Mouse (Mus musculus) midbrain, embryonic 12.5 days (tissue): Measurements from ENCODE around the gene Prg4. TPM values are rescaled to one million over a fixed set of nuclear protein-coding genes. Genes with fewer than 3 reads are reported as not detected.

Experiments
- ATAC-seq: fragments of 200-750 bp; cut with Nextera tagmentation; 2 replicates; pipeline ENCODE4 v1.8.0; 2017; ENCODE audit warnings: low read depth, moderate TSS enrichment, moderate library complexity; ENCODE audit not compliant: low FRiP score
- H3K27ac ChIP-seq: fragments of 300-500 bp; sonication (generic); replicated peaks from 2 replicates; pipeline ENCODE4 v1.5.1; 2016; ENCODE audit warnings: mild to moderate bottlenecking
- H3K27me3 ChIP-seq: fragments of 300-500 bp; sonication (generic); 2 replicates; pipeline ENCODE4 v1.6.1; 2016; ENCODE audit warnings: mild to moderate bottlenecking
- H3K36me3 ChIP-seq: fragments of 300-500 bp; sonication (generic); 2 replicates; pipeline ENCODE4 v1.6.1; 2016
- H3K4me1 ChIP-seq: fragments of 300-500 bp; sonication (generic); 2 replicates; pipeline ENCODE4 v1.6.1; 2016
- H3K4me2 ChIP-seq: fragments of 300-500 bp; sonication (generic); replicated peaks from 2 replicates; pipeline ENCODE4 v1.6.1; 2016; ENCODE audit warnings: mild to moderate bottlenecking, moderate library complexity
- H3K4me3 ChIP-seq: fragments of 300-500 bp; sonication (generic); 2 replicates; pipeline ENCODE4 v1.5.1; 2016; ENCODE audit warnings: mild to moderate bottlenecking
- H3K9ac ChIP-seq: fragments of 300-500 bp; sonication (generic); replicated peaks from 2 replicates; pipeline ENCODE4 v1.6.1; 2016; ENCODE audit warnings: mild to moderate bottlenecking, moderate library complexity
- H3K9me3 ChIP-seq: fragments of 300-500 bp; sonication (generic); 2 replicates; pipeline ENCODE4 v1.6.1; 2016; ENCODE audit warnings: mild to moderate bottlenecking
- WGBS: fragments of 180-500 bp; shearing (Covaris S2); methylation state at CpG from one replicate; pipeline ENCODE4 v1.1.7; 2016; 5-methylcytosine and 5-hydroxymethylcytosine counted together
- polyA plus RNA-seq: library from polyadenylated mRNA; unstranded; fragments of >200 nt; fragmentation: Nextera tagmentation; extraction: Ambion mirVana; gene quantifications from 2 replicates; pipeline ENCODE4 v1.2.1, GENCODE M21; 2016

Prg4 gene
- 0.45 and 0.69 TPM in 2 replicates for polyA plus RNA-seq

- Histone ChIP-seq H3K4me3 (no peak within 1 kb of the TSS), H3K27ac (no peak within 1 kb of the TSS), H3K9ac (no peak within 1 kb of the TSS), H3K27me3 (no peaks in the 10 kb centered on the region), H3K4me2 (no peak within 1 kb of the TSS), H3K36me3 (no peaks in the 10 kb centered on the region), H3K9me3 (no peaks in the 10 kb centered on the region), H3K4me1 (no peaks in the 10 kb centered on the region)
- 93% methylated on average over 3 of the region's 3 CpGs for WGBS
- ATAC-seq = no peak
Measured at GRCm38 (mm10) chr1:150466132-150466531, at the start of gene Prg4. Prg4 (minus strand) TSS chr1:150466165.

DNA sequence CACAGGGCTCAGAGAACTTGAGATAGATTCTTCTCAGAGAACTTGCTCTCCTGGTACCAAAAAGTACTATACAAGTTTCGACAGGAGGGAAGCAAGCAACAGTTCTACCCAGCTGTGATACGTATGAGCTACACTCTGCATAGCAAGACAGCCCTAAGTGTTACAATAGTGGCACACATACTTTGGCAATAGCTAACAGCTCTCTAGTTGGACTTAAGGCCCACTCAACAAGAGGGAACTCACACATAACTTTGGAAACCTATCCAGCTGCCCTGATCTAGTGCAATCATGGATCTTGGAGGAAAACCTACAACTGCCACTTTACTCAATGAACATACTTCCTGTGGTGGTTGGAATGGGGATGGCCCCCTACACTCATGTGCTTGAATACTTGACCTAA lies 47.1 kb upstream of the Prg4 start:
- WGBS = 89% methylated on average over 2 of the region's 2 CpGs
- H3K27me3 ChIP-seq = no peaks in the 10 kb centered on the region
- H3K4me3 ChIP-seq = no peak overlapping the region
- no peak overlapping the region for H3K4me2 ChIP-seq
- no peaks in the 10 kb centered on the region for H3K36me3 ChIP-seq
- no peak overlapping the region for H3K27ac ChIP-seq
- no peak overlapping the region for H3K9ac ChIP-seq
- no peak for ATAC-seq
- H3K4me1 ChIP-seq = no peaks in the 10 kb centered on the region
- H3K9me3 ChIP-seq = no peaks in the 10 kb centered on the region

GRCm38 (mm10) chr1:150505794-150506193 lies 39.8 kb upstream of the Prg4 start:
- Histone ChIP-seq H3K4me3 (no peak overlapping the region), H3K36me3 (no peaks in the 10 kb centered on the region), H3K9ac (no peak overlapping the region), H3K27ac (no peak overlapping the region), H3K9me3 (no peaks in the 10 kb centered on the region), H3K4me2 (no peak overlapping the region), H3K4me1 (no peaks in the 10 kb centered on the region), H3K27me3 (no peaks in the 10 kb centered on the region)
- ATAC-seq = no peak
- 60% methylated on average over 2 of the region's 2 CpGs for WGBS

- Histone ChIP-seq H3K9ac (no peak overlapping the region), H3K4me3 (no peak overlapping the region), H3K27ac (no peak overlapping the region), H3K27me3 (no peaks in the 10 kb centered on the region), H3K4me1 (no peaks in the 10 kb centered on the region), H3K9me3 (peaks cover 6% of the 10 kb centered on the region; the same call in 1 of the 2 replicates), H3K4me2 (no peak overlapping the region), H3K36me3 (no peaks in the 10 kb centered on the region)
- WGBS = 87% methylated on average over 4 of the region's 4 CpGs
- ATAC-seq = no peak
Measured at GRCm38 (mm10) chr1:150503321-150503720, 37.4 kb upstream of the Prg4 start.

GRCm38 (mm10) chr1:150498177-150498576 lies 32.2 kb upstream of the Prg4 start:
- no peak overlapping the region for H3K27ac ChIP-seq
- no peak overlapping the region for H3K4me3 ChIP-seq
- ATAC-seq = no peak
- no peaks in the 10 kb centered on the region for H3K27me3 ChIP-seq
- H3K9me3 ChIP-seq = peaks cover 8% of the 10 kb centered on the region; the same call in 1 of the 2 replicates
- 87% methylated on average over 2 of the region's 2 CpGs for WGBS
- no peak overlapping the region for H3K4me2 ChIP-seq
- no peaks in the 10 kb centered on the region for H3K36me3 ChIP-seq
- H3K4me1 ChIP-seq = no peaks in the 10 kb centered on the region
- no peak overlapping the region for H3K9ac ChIP-seq

GRCm38 (mm10) chr1:150497690-150498089 lies 31.7 kb upstream of the Prg4 start:
- Histone ChIP-seq H3K27ac (no peak overlapping the region), H3K27me3 (no peaks in the 10 kb centered on the region), H3K9ac (no peak overlapping the region), H3K36me3 (no peaks in the 10 kb centered on the region), H3K4me2 (no peak overlapping the region), H3K4me3 (no peak overlapping the region), H3K9me3 (peaks cover 8% of the 10 kb centered on the region; the same call in 1 of the 2 replicates), H3K4me1 (no peaks in the 10 kb centered on the region)
- ATAC-seq = no peak
- WGBS = 74% methylated on average over 2 of the region's 2 CpGs

DNA sequence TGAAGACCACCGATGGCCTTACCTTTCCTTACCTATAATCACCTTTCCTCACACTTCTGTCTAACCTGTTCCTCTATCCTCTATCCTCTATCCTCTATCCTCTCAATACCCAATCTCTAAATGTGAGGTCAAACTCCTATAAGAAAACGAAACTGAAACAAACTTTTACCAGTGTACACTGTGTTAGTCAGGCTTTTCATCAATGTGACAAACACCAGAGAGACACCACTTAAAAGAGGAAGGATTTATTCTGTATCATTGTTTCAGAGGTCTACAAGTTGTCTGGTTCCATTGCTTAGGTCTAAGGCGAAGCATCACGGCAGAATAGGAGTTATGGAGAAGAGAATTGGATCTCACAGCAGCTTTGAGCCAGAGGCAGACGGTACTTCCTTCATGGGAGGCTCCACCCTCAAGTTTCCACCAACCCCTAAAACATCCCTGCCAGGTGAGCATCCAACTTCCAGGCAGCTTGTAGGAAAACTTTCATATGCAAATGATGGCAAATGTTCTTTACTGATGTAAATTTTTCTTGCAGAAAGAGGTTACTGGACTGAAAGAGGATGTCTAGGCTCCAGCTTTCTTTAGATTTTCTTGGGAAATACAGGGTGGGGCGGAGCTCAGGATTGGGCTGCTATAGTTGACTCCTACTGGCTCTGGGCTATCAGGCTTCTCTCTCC lies 30.8 kb upstream of the Prg4 start:
- 82% methylated on average over 6 of the region's 6 CpGs for WGBS
- Histone ChIP-seq H3K36me3 (no peaks in the 10 kb centered on the region), H3K9me3 (peaks cover 8% of the 10 kb centered on the region; the same call in 1 of the 2 replicates), H3K27me3 (no peaks in the 10 kb centered on the region), H3K4me2 (no peak overlapping the region), H3K9ac (no peak overlapping the region), H3K27ac (no peak overlapping the region), H3K4me3 (no peak overlapping the region), H3K4me1 (no peaks in the 10 kb centered on the region)
- no peak for ATAC-seq

- Histone ChIP-seq H3K9me3 (no peaks in the 10 kb centered on the region), H3K4me1 (no peaks in the 10 kb centered on the region), H3K4me3 (no peak overlapping the region), H3K9ac (no peak overlapping the region), H3K4me2 (no peak overlapping the region), H3K27me3 (no peaks in the 10 kb centered on the region), H3K27ac (no peak overlapping the region), H3K36me3 (no peaks in the 10 kb centered on the region)
- ATAC-seq = no peak
- WGBS = 94% methylated on average over 2 of the region's 2 CpGs
Measured at GRCm38 (mm10) chr1:150489148-150489547, 23.2 kb upstream of the Prg4 start.

GRCm38 (mm10) chr1:150480674-150481073 lies 14.7 kb upstream of the Prg4 start:
- Histone ChIP-seq H3K27me3 (no peaks in the 10 kb centered on the region), H3K36me3 (no peaks in the 10 kb centered on the region), H3K4me2 (no peak overlapping the region), H3K9me3 (no peaks in the 10 kb centered on the region), H3K27ac (no peak overlapping the region), H3K4me1 (no peaks in the 10 kb centered on the region), H3K9ac (no peak overlapping the region), H3K4me3 (no peak overlapping the region)
- ATAC-seq = no peak
- 80% methylated on average over 5 of the region's 5 CpGs for WGBS

DNA sequence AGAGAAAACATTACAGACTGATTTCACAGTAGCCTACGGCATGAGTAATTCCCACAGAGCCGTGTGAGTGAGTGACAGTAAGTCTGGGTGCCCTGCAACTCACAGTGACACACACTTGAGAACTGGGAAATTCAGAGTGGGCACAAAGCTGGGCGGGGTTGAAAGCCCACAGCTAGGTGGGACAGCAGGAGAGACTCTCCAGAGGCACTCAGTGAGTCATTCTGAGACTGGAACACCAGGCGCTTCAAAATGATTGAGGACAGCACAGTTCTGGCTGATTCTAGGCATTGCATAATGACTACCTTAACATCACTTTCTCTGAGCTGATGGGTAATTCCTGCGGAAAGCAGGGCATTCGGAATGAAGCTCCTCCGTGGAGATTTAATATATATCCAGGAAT lies 6.6 kb upstream of the Prg4 start:
- H3K4me3 ChIP-seq = no peak overlapping the region
- H3K27me3 ChIP-seq = no peaks in the 10 kb centered on the region
- no peak overlapping the region for H3K4me2 ChIP-seq
- no peaks in the 10 kb centered on the region for H3K4me1 ChIP-seq
- no peaks in the 10 kb centered on the region for H3K36me3 ChIP-seq
- no peak for ATAC-seq
- H3K9ac ChIP-seq = no peak overlapping the region
- H3K9me3 ChIP-seq = no peaks in the 10 kb centered on the region
- H3K27ac ChIP-seq = no peak overlapping the region
- WGBS = 90% methylated on average over 7 of the region's 7 CpGs

DNA sequence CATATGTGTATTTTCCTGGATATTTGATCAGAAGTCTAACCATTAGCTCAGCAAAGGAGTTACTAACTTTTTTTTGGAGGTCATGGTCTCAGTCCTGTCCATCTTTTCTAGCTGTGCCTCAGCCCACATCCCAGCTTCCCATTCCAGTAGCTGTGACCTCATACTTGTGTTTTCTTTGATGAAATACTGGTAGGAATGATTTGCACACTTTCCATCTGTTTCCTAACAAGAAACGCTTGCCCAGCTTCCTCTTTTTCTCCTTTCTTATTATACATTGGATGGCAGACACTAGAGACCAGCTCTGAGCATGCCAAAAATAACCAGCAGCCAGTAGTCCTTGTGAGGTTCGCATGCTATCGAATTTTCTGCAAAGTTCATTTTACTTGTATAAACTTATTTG lies 4.0 kb upstream of the Prg4 start:
- H3K27ac ChIP-seq = no peak overlapping the region
- ATAC-seq = no peak
- no peak overlapping the region for H3K4me3 ChIP-seq
- H3K36me3 ChIP-seq = no peaks in the 10 kb centered on the region
- H3K4me2 ChIP-seq = no peak overlapping the region
- no peak overlapping the region for H3K9ac ChIP-seq
- no peaks in the 10 kb centered on the region for H3K27me3 ChIP-seq
- H3K4me1 ChIP-seq = no peaks in the 10 kb centered on the region
- H3K9me3 ChIP-seq = no peaks in the 10 kb centered on the region
- WGBS = 93% methylated on average over 3 of the region's 3 CpGs

- no peak overlapping the region for H3K4me2 ChIP-seq
- no peak for ATAC-seq
- no peaks in the 10 kb centered on the region for H3K27me3 ChIP-seq
- H3K9me3 ChIP-seq = no peaks in the 10 kb centered on the region
- no peaks in the 10 kb centered on the region for H3K36me3 ChIP-seq
- WGBS = 90% methylated on average over 10 of the region's 10 CpGs
- H3K4me1 ChIP-seq = no peaks in the 10 kb centered on the region
- H3K27ac ChIP-seq = no peak overlapping the region
- no peak overlapping the region for H3K4me3 ChIP-seq
- no peak overlapping the region for H3K9ac ChIP-seq
Measured at GRCm38 (mm10) chr1:150465364-150465763, 601 bp downstream of the Prg4 start.

- H3K27ac ChIP-seq = no peak overlapping the region
- H3K9ac ChIP-seq = no peak overlapping the region
- no peaks in the 10 kb centered on the region for H3K36me3 ChIP-seq
- no peaks in the 10 kb centered on the region for H3K27me3 ChIP-seq
- H3K4me1 ChIP-seq = no peaks in the 10 kb centered on the region
- 80% methylated on average over 4 of the region's 4 CpGs for WGBS
- ATAC-seq = no peak
- H3K4me2 ChIP-seq = no peak overlapping the region
- no peaks in the 10 kb centered on the region for H3K9me3 ChIP-seq
- H3K4me3 ChIP-seq = no peak overlapping the region
Measured at GRCm38 (mm10) chr1:150463691-150464090, 2.3 kb downstream of the Prg4 start.
